Mouse (Mus musculus) lung, adult 18-20 months (tissue): ENCODE results near the gene Pecr.
A peak's percentile ranks its signal among the peaks of the same experiment; 100 is the strongest.
"Not testable (repeated sequence)": the region's sequence is repeated elsewhere in the genome, so short reads cannot be mapped to it uniquely, and the experiment has no call there.

Experiments used
- DNase-seq, 2 experiments: peaks; one replicate each; pipeline ENCODE4 v3.0.0; 2022; ENCODE audit warnings: mixed read lengths in 2 of 2

Pecr gene

GRCm38 (mm10) chr1:72232592-72232991 lies 51.5 kb downstream of the Pecr start:
- DNase-seq, result not testable (repeated sequence)

GRCm38 (mm10) chr1:72228974-72229373 lies 55.1 kb downstream of the Pecr start:
- DNase-seq, result peak in 1 of 2 experiments; percentile 40

- no peak for DNase-seq
These were observed 56.6 kb downstream of the Pecr start for GRCm38 (mm10) chr1:72227546-72227945.

GRCm38 (mm10) chr1:72226887-72227481 lies 57.1 kb downstream of the Pecr start:
- DNase-seq, result no peak

- peak in 1 of 2 experiments; percentile 38 for DNase-seq
These were observed 57.8 kb downstream of the Pecr start for GRCm38 (mm10) chr1:72226172-72226886.

GRCm38 (mm10) chr1:72225720-72226171 lies 58.4 kb downstream of the Pecr start:
- peak; percentile 83 to 86 for DNase-seq

GRCm38 (mm10) chr1:72225054-72225718 lies 58.9 kb downstream of the Pecr start:
- DNase-seq, result peak in 1 of 2 experiments; percentile 13

GRCm38 (mm10) chr1:72220008-72220407 lies 64.1 kb downstream of the Pecr start:
- no peak for DNase-seq

GRCm38 (mm10) chr1:72219116-72219515 lies 65.0 kb downstream of the Pecr start:
- no peak for DNase-seq

- no peak for DNase-seq
These were observed 65.5 kb downstream of the Pecr start for GRCm38 (mm10) chr1:72218626-72219025.

- no peak for DNase-seq
These were observed 67.4 kb downstream of the Pecr start for GRCm38 (mm10) chr1:72216761-72217160.

GRCm38 (mm10) chr1:72215174-72215573 lies 68.9 kb downstream of the Pecr start:
- DNase-seq, result no peak

- no peak for DNase-seq
These were observed 69.6 kb downstream of the Pecr start for GRCm38 (mm10) chr1:72214470-72214961.

GRCm38 (mm10) chr1:72213954-72214353 lies 70.2 kb downstream of the Pecr start:
- no peak for DNase-seq

- DNase-seq, result peak; percentile 61 to 67
These were observed 72.1 kb downstream of the Pecr start, which contains the start of gene Mreg for GRCm38 (mm10) chr1:72211701-72212699. Gene Mreg (minus strand): TSS chr1:72212307.

GRCm38 (mm10) chr1:72210803-72211679 lies 73.1 kb downstream of the Pecr start:
- DNase-seq, result no peak
